Mouse (Mus musculus): ENCODE measurements around the gene Fchsd2.

DNA sequence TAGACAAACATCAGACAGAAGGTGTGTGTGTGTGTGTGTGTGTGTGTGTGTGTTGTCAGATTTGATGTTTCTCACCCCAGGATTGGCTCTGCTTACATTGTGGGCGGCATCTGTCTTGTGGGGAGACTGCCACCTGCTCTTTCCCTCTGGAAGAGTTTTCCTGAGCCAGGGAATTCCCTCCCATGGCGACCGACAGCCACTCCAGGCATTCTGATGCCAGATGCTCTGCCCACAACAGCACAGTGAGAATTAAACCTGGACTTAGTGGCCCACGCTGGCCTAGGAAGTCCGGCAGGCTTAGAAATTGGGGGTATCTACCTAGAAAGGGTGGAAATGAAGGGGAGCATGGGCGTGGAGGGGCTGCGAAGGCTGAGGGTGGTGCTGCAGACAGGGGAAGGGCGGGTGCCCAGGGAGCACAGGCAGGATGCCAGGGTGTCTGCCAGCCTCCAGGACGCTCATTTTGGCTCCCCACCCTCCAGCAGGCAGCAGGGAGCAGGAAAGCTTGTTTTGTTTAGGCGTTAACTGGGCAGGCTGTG lies 8.6 kb downstream of the Fchsd2 start:
- TF ChIP-seq CTCF (IDR thresholded peaks at IDR 0.05; ENCODE audit: insufficient read depth, low read depth, low read length) (no peak), POLR2A (IDR thresholded peaks at IDR 0.05; ENCODE audit: insufficient read depth, low read depth, low read length) (no peak)
